Mouse (Mus musculus): ENCODE measurements at regions not wholly inside any gene's neighbourhood (a gene's known extent, or its start where the extent isn't known, plus 50 kb on each side); places are given as distances from the start of the nearest gene placed in this dataset.

- no peaks in the 10 kb centered on the region for H3K27me3 ChIP-seq (ENCODE audit: control insufficient read depth, insufficient read depth, insufficient read length)
- H3ac ChIP-seq (ENCODE audit: control insufficient read depth, insufficient read length) = no peak overlapping the region
- H3K4me3 ChIP-seq = no peak overlapping the region
- H3K36me3 ChIP-seq (ENCODE audit: control insufficient read depth, insufficient read depth) = no peaks in the 10 kb centered on the region
- no peak for TF ChIP-seq POLR2AphosphoS2 (IDR thresholded peaks at IDR 0.05; ENCODE audit: insufficient read length, low read depth)
- TF ChIP-seq CEBPB (IDR thresholded peaks at IDR 0.05; ENCODE audit: insufficient read depth, poor library complexity, severe bottlenecking) = no peak
- no peak for TF ChIP-seq TCF3 (IDR thresholded peaks at IDR 0.05; ENCODE audit: insufficient read length, low read depth)
- no peak for TF ChIP-seq MYOD1 (IDR thresholded peaks at IDR 0.05; ENCODE audit: control insufficient read depth in 1 of 3, insufficient read length in 2 of 3, low read depth in 2 of 3)
- TF ChIP-seq MAX (IDR thresholded peaks at IDR 0.05; ENCODE audit: low read depth) = no peak
- TF ChIP-seq REST (IDR thresholded peaks at IDR 0.05; ENCODE audit: insufficient read depth, insufficient read length) = no peak
- no peak for TF ChIP-seq E2F4 (IDR thresholded peaks at IDR 0.05; ENCODE audit: insufficient read depth)
- TF ChIP-seq MYOG (IDR thresholded peaks at IDR 0.05; ENCODE audit: control insufficient read depth in 1 of 3, insufficient read depth in 1 of 3, insufficient read length in 2 of 3, low read depth in 2 of 3) = no peak
- no peak for TF ChIP-seq USF1 (IDR thresholded peaks at IDR 0.05; ENCODE audit: low read depth)
- no peak overlapping the region for H3K4me2 ChIP-seq (ENCODE audit: low read depth)
- no peaks in the 10 kb centered on the region for H3K79me2 ChIP-seq (ENCODE audit: control insufficient read depth, insufficient read depth)
Measured at GRCm38 (mm10) chr13:63672425-63672824, 99.0 kb upstream of the Ptch1 start.

- Histone ChIP-seq H3K27me3 (ENCODE audit: control insufficient read depth, insufficient read depth, insufficient read length) (peaks cover 16% of the 10 kb centered on the region), H3K79me2 (ENCODE audit: control insufficient read depth, insufficient read depth) (no peaks in the 10 kb centered on the region), H3K4me2 (ENCODE audit: low read depth) (no peak overlapping the region), H3ac (ENCODE audit: control insufficient read depth, insufficient read length) (no peak overlapping the region), H3K36me3 (ENCODE audit: control insufficient read depth, insufficient read depth) (no peaks in the 10 kb centered on the region), H3K4me3 (no peak overlapping the region)
- TF ChIP-seq SRF (IDR thresholded peaks at IDR 0.05; ENCODE audit: control insufficient read depth, insufficient read length, low read depth) = no peak
- no peak for TF ChIP-seq MAX (IDR thresholded peaks at IDR 0.05; ENCODE audit: low read depth)
- TF ChIP-seq E2F4 (IDR thresholded peaks at IDR 0.05; ENCODE audit: insufficient read depth) = no peak
- no peak for TF ChIP-seq POLR2A (IDR thresholded peaks at IDR 0.05; ENCODE audit: insufficient read length, low read depth)
- no peak for TF ChIP-seq CEBPB (IDR thresholded peaks at IDR 0.05; ENCODE audit: insufficient read depth, poor library complexity, severe bottlenecking)
- TF ChIP-seq MYOD1 (IDR thresholded peaks at IDR 0.05; ENCODE audit: control insufficient read depth in 1 of 3, insufficient read length in 2 of 3, low read depth in 2 of 3) = no peak
- no peak for TF ChIP-seq TCF3 (IDR thresholded peaks at IDR 0.05; ENCODE audit: insufficient read length, low read depth)
Measured at GRCm38 (mm10) chr13:63677696-63678095, 104.3 kb upstream of the Ptch1 start.

GRCm38 (mm10) chr13:63678265-63679260 lies 105.2 kb upstream of the Ptch1 start:
- H3ac ChIP-seq (ENCODE audit: control insufficient read depth, insufficient read length) = no peak overlapping the region
- H3K79me2 ChIP-seq (ENCODE audit: control insufficient read depth, insufficient read depth) = no peaks in the 10 kb centered on the region
- H3K27me3 ChIP-seq (ENCODE audit: control insufficient read depth, insufficient read depth, insufficient read length) = peaks cover 16% of the 10 kb centered on the region
- no peak overlapping the region for H3K4me2 ChIP-seq (ENCODE audit: low read depth)
- H3K4me3 ChIP-seq = no peak overlapping the region
- TF ChIP-seq MAX (IDR thresholded peaks at IDR 0.05; ENCODE audit: low read depth) = no peak
- no peak for TF ChIP-seq TCF12 (IDR thresholded peaks at IDR 0.05; ENCODE audit: insufficient read depth, poor library complexity, severe bottlenecking)
- no peaks in the 10 kb centered on the region for H3K36me3 ChIP-seq (ENCODE audit: control insufficient read depth, insufficient read depth)

GRCm38 (mm10) chr13:63682341-63682740 lies 108.9 kb upstream of the Ptch1 start:
- Histone ChIP-seq H3K4me3 (no peak overlapping the region), H3ac (ENCODE audit: control insufficient read depth, insufficient read length) (no peak overlapping the region), H3K36me3 (ENCODE audit: control insufficient read depth, insufficient read depth) (no peaks in the 10 kb centered on the region), H3K79me2 (ENCODE audit: control insufficient read depth, insufficient read depth) (no peaks in the 10 kb centered on the region), H3K4me2 (ENCODE audit: low read depth) (no peak overlapping the region), H3K27me3 (ENCODE audit: control insufficient read depth, insufficient read depth, insufficient read length) (peaks cover 16% of the 10 kb centered on the region)
- no peak for TF ChIP-seq SRF (IDR thresholded peaks at IDR 0.05; ENCODE audit: control insufficient read depth, insufficient read length, low read depth)
- no peak for TF ChIP-seq REST (IDR thresholded peaks at IDR 0.05; ENCODE audit: insufficient read depth, insufficient read length)

GRCm38 (mm10) chr13:63691974-63692373 lies 118.6 kb upstream of the Ptch1 start:
- no peak overlapping the region for H3K4me3 ChIP-seq

More at GRCm38 (mm10) chr13:63691974-63692373, 118.6 kb upstream of the Ptch1 start:
- Histone ChIP-seq H3ac (ENCODE audit: control insufficient read depth, insufficient read length) (no peak overlapping the region), H3K27me3 (ENCODE audit: control insufficient read depth, insufficient read depth, insufficient read length) (no peaks in the 10 kb centered on the region), H3K79me2 (ENCODE audit: control insufficient read depth, insufficient read depth) (no peaks in the 10 kb centered on the region), H3K4me2 (ENCODE audit: low read depth) (no peak overlapping the region), H3K36me3 (ENCODE audit: control insufficient read depth, insufficient read depth) (no peaks in the 10 kb centered on the region)
- TF ChIP-seq USF1 (IDR thresholded peaks at IDR 0.05; ENCODE audit: low read depth) (no peak), SRF (IDR thresholded peaks at IDR 0.05; ENCODE audit: control insufficient read depth, insufficient read length, low read depth) (no peak), TCF12 (IDR thresholded peaks at IDR 0.05; ENCODE audit: insufficient read depth, poor library complexity, severe bottlenecking) (no peak), CEBPB (IDR thresholded peaks at IDR 0.05; ENCODE audit: insufficient read depth, poor library complexity, severe bottlenecking) (no peak), REST (IDR thresholded peaks at IDR 0.05; ENCODE audit: insufficient read depth, insufficient read length) (no peak), POLR2AphosphoS2 (IDR thresholded peaks at IDR 0.05; ENCODE audit: insufficient read length, low read depth) (no peak), POLR2A (IDR thresholded peaks at IDR 0.05; ENCODE audit: insufficient read length, low read depth) (no peak), E2F4 (IDR thresholded peaks at IDR 0.05; ENCODE audit: insufficient read depth) (no peak), TCF3 (IDR thresholded peaks at IDR 0.05; ENCODE audit: insufficient read length, low read depth) (no peak), MAX (IDR thresholded peaks at IDR 0.05; ENCODE audit: low read depth) (no peak), MYOG (IDR thresholded peaks at IDR 0.05; ENCODE audit: control insufficient read depth in 1 of 3, insufficient read depth in 1 of 3, insufficient read length in 2 of 3, low read depth in 2 of 3) (no peak), MYOD1 (IDR thresholded peaks at IDR 0.05; ENCODE audit: control insufficient read depth in 1 of 3, insufficient read length in 2 of 3, low read depth in 2 of 3) (no peak)
